Mouse (Mus musculus) left cerebral cortex, postnatal 4 days (tissue): Measurements from ENCODE around the gene Pdia3. TPM values are rescaled to one million over a fixed set of nuclear protein-coding genes. Genes with fewer than 3 reads are reported as not detected.
"Not testable (repeated sequence)": the region's sequence is repeated elsewhere in the genome, so short reads cannot be mapped to it uniquely, and the experiment has no call there.

Experiments
- DNase-seq: peaks from one replicate; pipeline ENCODE4 v3.0.0-alpha.2; 2022
- intact Hi-C: fragments of 180-260 bp; cut with DNase I; formaldehyde crosslinking; loops from one replicate; pipeline ENCODE4 v1.15.1; 2025
- microRNA-seq: library from miRNA; unstranded; fragments of <30 nt; microRNA quantifications from one replicate; pipeline ENCODE4 v1.2.0, GENCODE M21; 2022
- total RNA-seq, 2 experiments: library from RNA; stranded (reverse); gene quantifications; 2 replicates each; pipeline ENCODE4 v1.2.3; 2021

Pdia3 gene
- total RNA-seq, 2 experiments from 2014 or later = 214 to 225 TPM

DNA sequence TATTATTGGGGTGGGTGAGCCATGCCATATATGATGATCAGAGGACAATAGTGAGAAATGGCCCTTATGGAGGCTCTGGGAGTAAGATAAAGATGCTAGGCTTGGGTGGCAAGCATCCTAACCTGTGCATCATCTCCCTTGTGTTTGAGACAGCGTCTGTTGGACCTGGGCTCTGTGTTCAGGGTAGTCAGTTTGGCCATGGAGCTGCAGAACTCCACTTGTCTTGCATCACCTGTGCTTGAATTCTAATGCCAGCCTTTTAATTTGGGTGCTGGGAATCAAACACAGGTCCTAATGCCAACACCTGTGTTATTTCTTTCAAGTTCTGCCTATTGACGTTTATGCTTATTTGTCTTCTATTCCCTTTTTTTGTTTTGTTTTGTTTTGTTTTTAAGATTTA is 61.7 kb downstream of the Pdia3 start:
- DNase-seq = not testable (repeated sequence)

GRCm38 (mm10) chr2:121477491-121478266 is 64.1 kb downstream of the Pdia3 start:
- intact Hi-C loops = no loop called here

More for the DNA sequence above, 61.7 kb downstream of the Pdia3 start:
- intact Hi-C loops = not testable (repeated sequence)

GRCm38 (mm10) chr2:121480498-121480897 is 66.9 kb downstream of the Pdia3 start:
- intact Hi-C loops = no loop called here
- no peak for DNase-seq

More at GRCm38 (mm10) chr2:121477491-121478266, 64.1 kb downstream of the Pdia3 start:
- no peak for DNase-seq

DNA sequence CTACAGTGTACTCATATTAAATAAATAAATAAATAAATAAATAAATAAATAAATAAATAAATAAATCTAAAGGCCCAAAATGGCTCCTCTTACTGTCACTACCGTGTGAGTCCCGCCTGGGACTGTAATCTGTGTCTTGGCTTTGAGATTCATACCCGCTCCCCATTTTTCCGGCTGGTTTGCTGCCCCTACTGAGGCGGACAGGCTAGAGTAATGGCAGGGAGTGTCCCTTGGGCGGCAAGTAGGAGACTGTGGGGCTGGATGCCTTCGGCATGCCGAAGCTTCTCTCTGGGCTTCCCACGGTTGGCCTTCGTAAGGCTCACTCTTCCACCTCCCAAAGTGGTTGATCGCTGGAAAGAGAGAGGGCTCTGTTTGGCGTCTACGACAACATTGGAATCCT is 67.3 kb downstream of the Pdia3 start:
- intact Hi-C loops, DNase-seq: not testable (repeated sequence)

GRCm38 (mm10) chr2:121483576-121483975 is 70.0 kb downstream of the Pdia3 start:
- intact Hi-C loops = no loop called here

DNA sequence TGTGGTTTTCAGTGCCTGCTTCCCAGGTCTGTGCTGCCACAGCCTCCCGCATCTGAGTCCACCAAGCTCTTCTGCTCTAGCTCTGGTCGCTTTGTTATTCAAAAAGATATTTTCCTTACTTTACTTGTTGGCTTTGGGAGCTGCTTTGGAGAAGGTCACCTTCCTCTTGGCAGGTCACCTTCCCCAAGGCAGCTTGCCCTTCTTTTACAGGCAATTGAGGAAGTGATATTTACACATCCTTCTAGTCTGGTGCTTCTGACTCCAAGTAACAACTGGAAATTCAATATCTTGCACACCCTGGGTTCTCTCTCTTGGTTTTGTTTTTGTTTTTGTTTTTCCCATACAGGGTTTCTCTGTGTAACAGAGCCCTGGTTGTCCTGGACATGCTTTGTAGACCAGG is 70.8 kb downstream of the Pdia3 start:
- intact Hi-C loops, DNase-seq: not testable (repeated sequence)

More at GRCm38 (mm10) chr2:121483576-121483975, 70.0 kb downstream of the Pdia3 start:
- DNase-seq = no peak

Small RNA genes lying within 50 kb of the gene (microRNA-seq; reads per million reads assigned to microRNA genes)
- not detected for gene Gm22953

Other genes starting within 250 kb of the Pdia3 start
- gene Tubgcp4, start 243.1 kb upstream of the Pdia3 start, total RNA-seq = 10 to 100 TPM; 32.3 to 34.5 TPM
- gene Zscan29, start 242.7 kb upstream of the Pdia3 start, total RNA-seq = 1 to 10 TPM; 7.3 to 7.9 TPM
- 100 to 1,000 TPM; 238 to 265 TPM for gene Trp53bp1, start 142.4 kb upstream of the Pdia3 start, total RNA-seq
- 100 to 1,000 TPM; 161 to 189 TPM for gene Map1a, start 124.2 kb upstream of the Pdia3 start, total RNA-seq
- gene Ppip5k1, start 58.4 kb upstream of the Pdia3 start, total RNA-seq = 10 to 100 TPM; 24.7 to 30.8 TPM
- gene Ckmt1, start 56.1 kb upstream of the Pdia3 start, total RNA-seq = 100 to 1,000 TPM; 119 to 134 TPM
- not detected for gene Strc, start 26.6 kb upstream of the Pdia3 start, total RNA-seq
- gene Catsper2, start within 50 bp of the Pdia3 start, total RNA-seq = 1 to 10 TPM; 6.1 to 8.3 TPM
- gene Ell3, start 30.5 kb downstream of the Pdia3 start, total RNA-seq = not detected
- gene Serf2, start 35.4 kb downstream of the Pdia3 start, total RNA-seq = 100 to 1,000 TPM; 133 to 149 TPM
- 10 to 100 TPM; 28.1 to 28.9 TPM for gene Hypk, start 39.5 kb downstream of the Pdia3 start, total RNA-seq
- 1 to 10 TPM; 2.7 to 3.0 TPM for gene Serinc4, start 43.0 kb downstream of the Pdia3 start, total RNA-seq
- 10 to 100 TPM; 33.9 to 37.8 TPM for gene Mfap1b, start 60.3 kb downstream of the Pdia3 start, total RNA-seq
- 10 to 100 TPM; 30.5 to 32.4 TPM for gene Mfap1a, start 92.9 kb downstream of the Pdia3 start, total RNA-seq
- 1 to 10 TPM; 4.5 to 5.8 TPM for gene Wdr76, start 92.9 kb downstream of the Pdia3 start, total RNA-seq